Mouse (Mus musculus): ENCODE measurements around the gene Scrt2. TPM values are rescaled to one million over a fixed set of nuclear protein-coding genes. Genes with fewer than 3 reads are reported as not detected.

Gene Scrt2
- polyA plus RNA-seq, 1 experiment from 2014 or later, result not detected

DNA sequence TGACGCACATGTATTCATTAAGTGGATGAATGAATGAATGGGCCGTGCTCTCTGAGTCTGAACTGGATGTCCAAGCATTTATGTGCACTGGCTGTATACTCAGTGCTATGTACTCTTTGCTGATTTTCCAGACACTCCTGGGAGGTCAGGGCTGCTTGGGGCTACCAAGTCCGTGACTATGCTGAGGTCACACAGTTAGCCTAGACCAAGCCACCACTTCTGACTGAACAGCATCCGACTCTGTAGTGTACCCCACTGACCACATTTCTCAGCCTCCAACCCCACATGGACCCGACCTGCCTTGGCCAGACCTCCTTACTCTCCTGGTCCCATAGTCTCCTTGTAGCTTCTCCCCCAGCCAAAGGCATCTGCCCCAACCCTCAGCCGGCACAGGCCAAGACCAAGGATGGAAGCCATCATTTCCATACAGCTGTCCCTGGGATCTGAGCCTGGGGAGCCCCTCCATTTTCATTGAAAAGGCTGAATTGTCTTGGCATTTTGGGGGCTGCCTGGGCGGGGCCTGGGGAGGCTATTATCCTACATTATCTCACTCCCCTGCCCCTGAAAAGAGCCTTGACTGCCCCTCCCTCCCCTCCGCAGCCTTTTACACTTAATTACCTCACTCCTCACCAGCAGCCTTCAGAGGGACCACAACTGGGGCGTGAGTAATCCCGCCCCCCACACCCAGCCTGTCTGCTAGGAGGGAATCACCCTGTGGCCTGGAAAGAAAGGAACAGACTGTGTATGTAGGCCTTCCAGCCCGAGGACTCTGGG, 12.5 kb upstream of the Scrt2 start:
- no peak overlapping the region for H3K9ac ChIP-seq (ENCODE audit: low read length)
- DNase-seq (ENCODE audit: low spot score), result no peak
- no peak overlapping the region for H3K4me2 ChIP-seq (replicated peaks; ENCODE audit: low read depth)
- 51% methylated on average over 11 of the region's 11 CpGs for WGBS
- H3K4me1 ChIP-seq (replicated peaks; ENCODE audit: control insufficient read depth, insufficient read depth), result no peaks in the 10 kb centered on the region
- no peak overlapping the region for H3K27ac ChIP-seq (replicated peaks)
- no peak overlapping the region for H3K4me3 ChIP-seq (ENCODE audit: low read depth, low read length)
- H3K9me3 ChIP-seq (ENCODE audit: control insufficient read depth, low read length), result no peaks in the 10 kb centered on the region
- TF ChIP-seq CTCF (IDR thresholded peaks at IDR 0.05; ENCODE audit: low read depth) (no peak), EP300 (optimal IDR thresholded peaks at IDR 0.05) (no peak)
- H3K36me3 ChIP-seq (ENCODE audit: control insufficient read depth, insufficient read depth, low read length), result no peaks in the 10 kb centered on the region
- no peaks in the 10 kb centered on the region for H3K27me3 ChIP-seq (ENCODE audit: control insufficient read depth, insufficient read depth, low read length)
- ATAC-seq (ENCODE audit: low FRiP score, low TSS enrichment), result no peak

DNA sequence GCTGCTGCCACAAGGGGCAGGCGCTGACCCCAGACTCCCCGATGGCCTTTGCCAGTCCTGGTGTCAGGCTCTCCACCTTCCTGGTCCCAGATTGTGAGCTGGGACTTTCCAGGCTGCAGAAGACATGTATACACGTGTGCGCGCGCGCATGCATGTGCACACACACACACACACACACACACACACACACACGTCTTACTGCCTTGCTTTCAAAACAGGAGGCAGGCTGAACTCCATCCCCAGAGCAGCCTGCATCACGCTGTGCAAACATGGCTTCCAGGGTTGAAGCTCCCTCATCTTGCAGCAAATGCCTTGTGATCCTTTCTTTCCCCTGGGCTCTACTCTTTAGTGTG, 11.9 kb upstream of the Scrt2 start:
- WGBS, result 66% methylated on average over 9 of the region's 9 CpGs
- DNase-seq (ENCODE audit: low spot score), result no peak
- Histone ChIP-seq H3K4me1 (replicated peaks; ENCODE audit: control insufficient read depth, insufficient read depth) (no peaks in the 10 kb centered on the region), H3K9ac (ENCODE audit: low read length) (no peak overlapping the region), H3K36me3 (ENCODE audit: control insufficient read depth, insufficient read depth, low read length) (no peaks in the 10 kb centered on the region), H3K27ac (replicated peaks) (no peak overlapping the region), H3K9me3 (ENCODE audit: control insufficient read depth, low read length) (no peaks in the 10 kb centered on the region), H3K4me3 (ENCODE audit: low read depth, low read length) (no peak overlapping the region), H3K27me3 (ENCODE audit: control insufficient read depth, insufficient read depth, low read length) (no peaks in the 10 kb centered on the region), H3K4me2 (replicated peaks; ENCODE audit: low read depth) (no peak overlapping the region)
- TF ChIP-seq CTCF (IDR thresholded peaks at IDR 0.05; ENCODE audit: low read depth) (no peak), EP300 (optimal IDR thresholded peaks at IDR 0.05) (no peak)
- no peak for ATAC-seq (ENCODE audit: low FRiP score, low TSS enrichment)

DNA sequence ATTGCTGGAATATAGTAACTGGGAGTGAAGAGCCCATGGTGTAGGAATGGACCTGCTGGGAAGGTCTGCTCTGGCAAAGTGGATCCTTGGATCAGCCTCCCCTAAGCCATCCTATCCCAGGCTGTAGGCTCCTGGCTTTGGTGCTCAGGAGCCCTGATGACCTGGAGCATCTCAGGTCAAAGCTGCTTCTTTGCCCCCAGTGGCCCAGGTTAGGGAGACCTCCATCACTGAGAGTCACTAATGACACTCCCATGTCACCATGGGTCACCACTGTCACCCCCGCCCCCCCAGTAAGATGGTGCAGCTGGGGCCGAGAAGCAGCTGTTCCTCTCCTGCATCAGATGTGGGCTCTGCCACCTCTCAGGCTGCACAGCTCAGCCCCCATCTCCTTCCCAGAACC, 11.4 kb upstream of the Scrt2 start:
- WGBS, result 72% methylated on average over 2 of the region's 2 CpGs
- no peak for TF ChIP-seq CTCF (IDR thresholded peaks at IDR 0.05; ENCODE audit: low read depth)
- TF ChIP-seq EP300 (optimal IDR thresholded peaks at IDR 0.05), result no peak
- Histone ChIP-seq H3K27ac (replicated peaks) (no peak overlapping the region), H3K9ac (ENCODE audit: low read length) (no peak overlapping the region), H3K4me2 (replicated peaks; ENCODE audit: low read depth) (no peak overlapping the region), H3K27me3 (ENCODE audit: control insufficient read depth, insufficient read depth, low read length) (no peaks in the 10 kb centered on the region), H3K4me1 (replicated peaks; ENCODE audit: control insufficient read depth, insufficient read depth) (no peaks in the 10 kb centered on the region), H3K36me3 (ENCODE audit: control insufficient read depth, insufficient read depth, low read length) (no peaks in the 10 kb centered on the region), H3K9me3 (ENCODE audit: control insufficient read depth, low read length) (no peaks in the 10 kb centered on the region), H3K4me3 (ENCODE audit: low read depth, low read length) (no peak overlapping the region)
- DNase-seq (ENCODE audit: low spot score), result no peak
- no peak for ATAC-seq (ENCODE audit: low FRiP score, low TSS enrichment)

GRCm38 (mm10) chr2:152074521-152074920, 6.8 kb upstream of the Scrt2 start:
- Histone ChIP-seq H3K4me2 (replicated peaks; ENCODE audit: low read depth) (no peak overlapping the region), H3K27me3 (ENCODE audit: control insufficient read depth, insufficient read depth, low read length) (no peaks in the 10 kb centered on the region), H3K4me3 (ENCODE audit: low read depth, low read length) (no peak overlapping the region), H3K27ac (replicated peaks) (no peak overlapping the region), H3K4me1 (replicated peaks; ENCODE audit: control insufficient read depth, insufficient read depth) (no peaks in the 10 kb centered on the region), H3K36me3 (ENCODE audit: control insufficient read depth, insufficient read depth, low read length) (no peaks in the 10 kb centered on the region), H3K9me3 (ENCODE audit: control insufficient read depth, low read length) (no peaks in the 10 kb centered on the region), H3K9ac (ENCODE audit: low read length) (no peak overlapping the region)
- 75% methylated on average over 2 of the region's 2 CpGs for WGBS
- no peak for TF ChIP-seq CTCF (IDR thresholded peaks at IDR 0.05; ENCODE audit: low read depth)
- no peak for TF ChIP-seq EP300 (optimal IDR thresholded peaks at IDR 0.05)
- ATAC-seq (ENCODE audit: low FRiP score, low TSS enrichment) (no peak), DNase-seq (ENCODE audit: low spot score) (no peak)

DNA sequence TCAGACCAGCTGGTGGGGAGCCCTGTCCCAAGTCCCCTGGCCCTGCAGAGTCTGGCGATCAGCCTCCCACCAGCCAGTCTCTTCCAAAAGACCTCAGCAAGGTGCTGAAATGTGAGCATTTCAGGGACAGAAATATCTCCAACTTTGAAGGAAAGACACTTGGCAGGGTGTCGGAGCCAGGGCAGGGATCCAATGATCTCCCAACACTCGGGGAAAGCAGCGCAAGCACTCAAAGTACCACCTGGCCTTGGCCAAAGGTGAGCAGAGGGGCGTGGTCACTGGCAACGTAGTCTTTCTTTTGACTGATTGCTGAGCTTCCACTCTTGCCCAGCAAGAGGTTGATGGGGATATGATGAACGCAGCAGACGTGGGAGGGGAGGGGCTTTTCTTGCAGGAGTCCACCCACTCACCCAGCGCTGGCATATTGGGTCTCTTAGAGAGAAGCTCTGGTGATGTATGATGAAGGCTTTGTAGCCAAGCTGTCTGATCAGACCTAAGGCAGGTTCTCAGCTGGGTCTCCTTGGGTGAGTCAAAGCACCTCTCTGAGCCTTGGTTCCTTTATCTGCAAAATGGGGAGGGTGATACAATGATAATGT, 5.9 kb upstream of the Scrt2 start:
- no peaks in the 10 kb centered on the region for H3K27me3 ChIP-seq (ENCODE audit: control insufficient read depth, insufficient read depth, low read length)
- H3K27ac ChIP-seq (replicated peaks), result no peak overlapping the region
- ATAC-seq (ENCODE audit: low FRiP score, low TSS enrichment) (no peak), DNase-seq (ENCODE audit: low spot score) (no peak)
- TF ChIP-seq EP300 (optimal IDR thresholded peaks at IDR 0.05) (no peak), CTCF (IDR thresholded peaks at IDR 0.05; ENCODE audit: low read depth) (no peak)
- H3K4me3 ChIP-seq (ENCODE audit: low read depth, low read length), result no peak overlapping the region
- H3K4me1 ChIP-seq (replicated peaks; ENCODE audit: control insufficient read depth, insufficient read depth), result no peaks in the 10 kb centered on the region
- H3K9me3 ChIP-seq (ENCODE audit: control insufficient read depth, low read length), result no peaks in the 10 kb centered on the region
- H3K9ac ChIP-seq (ENCODE audit: low read length), result no peak overlapping the region
- 29% methylated on average over 9 of the region's 9 CpGs for WGBS
- no peaks in the 10 kb centered on the region for H3K36me3 ChIP-seq (ENCODE audit: control insufficient read depth, insufficient read depth, low read length)
- no peak overlapping the region for H3K4me2 ChIP-seq (replicated peaks; ENCODE audit: low read depth)

DNA sequence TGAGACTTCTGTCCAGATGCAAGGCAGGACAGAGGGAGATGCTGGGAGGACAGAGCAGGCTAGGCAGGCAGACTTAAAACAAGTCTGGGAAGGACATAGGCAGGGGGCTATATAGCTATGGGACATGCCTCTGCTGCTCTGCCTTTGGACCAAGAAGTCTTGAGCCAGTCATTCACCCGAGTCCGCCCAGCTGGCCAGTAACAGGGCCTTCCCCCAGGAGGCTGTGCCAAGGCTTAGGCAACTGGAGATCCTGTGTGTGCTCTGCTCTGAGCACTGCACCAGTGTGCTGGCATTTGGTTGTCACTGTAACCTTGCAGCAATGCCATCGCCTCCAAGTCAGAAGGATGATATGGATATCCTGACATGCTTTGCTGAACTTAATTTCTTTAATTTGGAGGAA, 4.0 kb upstream of the Scrt2 start:
- no peak overlapping the region for H3K4me2 ChIP-seq (replicated peaks; ENCODE audit: low read depth)
- H3K9me3 ChIP-seq (ENCODE audit: control insufficient read depth, low read length), result no peaks in the 10 kb centered on the region
- H3K36me3 ChIP-seq (ENCODE audit: control insufficient read depth, insufficient read depth, low read length), result no peaks in the 10 kb centered on the region
- DNase-seq (ENCODE audit: low spot score) (no peak), ATAC-seq (ENCODE audit: low FRiP score, low TSS enrichment) (no peak)
- H3K27me3 ChIP-seq (ENCODE audit: control insufficient read depth, insufficient read depth, low read length), result peaks cover 4% of the 10 kb centered on the region; the same call in 1 of the 2 replicates
- no peaks in the 10 kb centered on the region for H3K4me1 ChIP-seq (replicated peaks; ENCODE audit: control insufficient read depth, insufficient read depth)
- TF ChIP-seq CTCF (IDR thresholded peaks at IDR 0.05; ENCODE audit: low read depth) (no peak), EP300 (optimal IDR thresholded peaks at IDR 0.05) (no peak)
- H3K4me3 ChIP-seq (ENCODE audit: low read depth, low read length), result no peak overlapping the region
- H3K9ac ChIP-seq (ENCODE audit: low read length), result no peak overlapping the region
- WGBS, result 85% methylated on average over 3 of the region's 3 CpGs
- no peak overlapping the region for H3K27ac ChIP-seq (replicated peaks)
